Mouse (Mus musculus) olfactory bulb, adult 2 months (tissue): Measurements from ENCODE around the gene Slc22a18.

Experiments used
- CTCF ChIP-seq: fragments of 200-500 bp; IDR thresholded peaks from 2 replicates; pipeline ENCODE4 v1.5.1; 2012; ENCODE audit warnings: low read depth, mild to moderate bottlenecking, low read length, moderate library complexity; ENCODE audit not compliant: insufficient read depth
- POLR2A ChIP-seq: fragments of 200-500 bp; IDR thresholded peaks from 2 replicates; pipeline ENCODE4 v1.6.1; 2012; ENCODE audit warnings: mild to moderate bottlenecking, low read depth, low read length, moderate library complexity; ENCODE audit not compliant: insufficient read depth

DNA sequence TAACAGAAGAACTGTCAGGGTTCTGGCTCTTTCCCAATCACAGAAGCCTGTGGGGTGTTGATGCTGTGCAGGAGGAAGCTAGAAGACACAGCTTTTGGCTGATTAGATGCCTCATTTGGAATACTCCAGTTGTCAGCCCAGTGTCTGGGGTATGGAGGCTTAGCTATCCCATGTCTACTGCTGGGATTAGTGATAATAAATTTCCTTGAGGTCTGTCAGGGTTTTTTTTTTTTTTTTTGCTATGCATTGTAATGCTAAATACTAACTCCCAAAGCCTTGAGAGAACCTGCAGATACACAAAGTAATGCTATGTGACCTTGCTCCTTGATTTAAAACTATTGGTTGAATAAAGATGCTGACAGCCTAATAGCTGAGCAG lies 37.8 kb downstream of the Slc22a18 start:
- TF ChIP-seq CTCF (no peak), POLR2A (no peak)
